Mouse (Mus musculus) lung, embryonic 15.5 days (tissue): Measurements from ENCODE around the gene Trappc10. TPM values are rescaled to one million over a fixed set of nuclear protein-coding genes. Genes with fewer than 3 reads are reported as not detected.

Experiments used
- ATAC-seq: fragments of 200-750 bp; cut with Nextera tagmentation; 2 replicates; pipeline ENCODE4 v1.8.0; 2017; ENCODE audit warnings: moderate number of reproducible peaks, borderline replicate concordance; ENCODE audit not compliant: low FRiP score, low TSS enrichment; ENCODE audit errors: extremely low read depth
- H3K27ac ChIP-seq: fragments of 300-500 bp; sonication (generic); 2 replicates; pipeline ENCODE4 v1.5.1; 2015; ENCODE audit warnings: moderate library complexity, mild to moderate bottlenecking, inconsistent platforms
- H3K27me3 ChIP-seq: fragments of 300-500 bp; sonication (generic); 2 replicates; pipeline ENCODE4 v1.6.1; 2015; ENCODE audit warnings: inconsistent platforms
- H3K36me3 ChIP-seq: fragments of 300-500 bp; sonication (generic); 2 replicates; pipeline ENCODE4 v1.6.1; 2015; ENCODE audit warnings: inconsistent platforms
- H3K4me1 ChIP-seq: fragments of 300-500 bp; sonication (generic); 2 replicates; pipeline ENCODE4 v1.6.1; 2015; ENCODE audit warnings: inconsistent platforms
- H3K4me2 ChIP-seq: fragments of 300-500 bp; sonication (generic); 2 replicates; pipeline ENCODE4 v1.6.1; 2015; ENCODE audit warnings: inconsistent platforms, mild to moderate bottlenecking, moderate library complexity
- H3K4me3 ChIP-seq: fragments of 300-500 bp; sonication (generic); 2 replicates; pipeline ENCODE4 v1.5.1; 2015; ENCODE audit warnings: mild to moderate bottlenecking, inconsistent platforms
- H3K9ac ChIP-seq: fragments of 300-500 bp; sonication (generic); 2 replicates; pipeline ENCODE4 v1.6.1; 2015; ENCODE audit warnings: inconsistent platforms
- H3K9me3 ChIP-seq: fragments of 300-500 bp; sonication (generic); 2 replicates; pipeline ENCODE4 v1.6.1; 2016; ENCODE audit warnings: inconsistent platforms
- WGBS: fragments of 180-500 bp; shearing (Covaris S2); methylation state at CpG from one replicate; pipeline ENCODE4 v1.1.7; 2015; 5-methylcytosine and 5-hydroxymethylcytosine counted together
- polyA plus RNA-seq: library from polyadenylated mRNA; unstranded; fragments of >200 nt; fragmentation: Nextera tagmentation; extraction: Ambion mirVana; gene quantifications from 2 replicates; pipeline ENCODE4 v1.2.1, GENCODE M21; 2015

Gene Trappc10
- polyA plus RNA-seq, 1 experiment from 2014 or later = 14.4 TPM

DNA sequence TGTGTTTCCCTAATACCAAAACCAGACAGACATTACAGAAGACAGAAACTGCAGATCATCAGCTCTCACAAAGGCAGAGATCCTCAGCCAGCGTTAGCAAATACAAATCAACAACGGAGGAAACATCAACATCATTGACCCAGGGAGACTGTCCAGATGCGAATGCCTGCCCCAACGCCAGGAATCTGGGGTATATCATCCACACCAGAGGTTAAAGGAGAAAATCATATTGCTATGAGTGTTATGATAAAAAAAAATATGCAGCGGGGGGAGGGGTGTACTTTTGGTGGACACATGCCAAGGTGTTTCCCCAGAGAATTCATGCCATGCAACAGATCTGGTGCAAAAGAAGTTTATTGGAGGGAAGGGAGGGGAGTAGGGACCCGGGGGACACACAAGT is 87.5 kb downstream of the Trappc10 start:
- no peak for ATAC-seq
- Histone ChIP-seq H3K4me1 (peaks cover 22% of the 10 kb centered on the region), H3K27ac (no peak overlapping the region), H3K9me3 (no peaks in the 10 kb centered on the region), H3K4me2 (no peak overlapping the region), H3K27me3 (no peaks in the 10 kb centered on the region), H3K9ac (no peak overlapping the region), H3K4me3 (no peak overlapping the region), H3K36me3 (peaks cover under 1% of the 10 kb centered on the region; the same call in 1 of the 2 replicates)
- WGBS = 46% methylated on average over 6 of the region's 6 CpGs

GRCm38 (mm10) chr10:78148834-78149766 is 95.3 kb downstream of the Trappc10 start:
- Histone ChIP-seq H3K9ac (no peak overlapping the region), H3K4me2 (no peak overlapping the region), H3K4me1 (no peaks in the 10 kb centered on the region), H3K36me3 (no peaks in the 10 kb centered on the region), H3K4me3 (no peak overlapping the region), H3K27me3 (no peaks in the 10 kb centered on the region), H3K9me3 (no peaks in the 10 kb centered on the region), H3K27ac (no peak overlapping the region)
- WGBS = 58% methylated on average over 10 of the region's 10 CpGs
- ATAC-seq = no peak

DNA sequence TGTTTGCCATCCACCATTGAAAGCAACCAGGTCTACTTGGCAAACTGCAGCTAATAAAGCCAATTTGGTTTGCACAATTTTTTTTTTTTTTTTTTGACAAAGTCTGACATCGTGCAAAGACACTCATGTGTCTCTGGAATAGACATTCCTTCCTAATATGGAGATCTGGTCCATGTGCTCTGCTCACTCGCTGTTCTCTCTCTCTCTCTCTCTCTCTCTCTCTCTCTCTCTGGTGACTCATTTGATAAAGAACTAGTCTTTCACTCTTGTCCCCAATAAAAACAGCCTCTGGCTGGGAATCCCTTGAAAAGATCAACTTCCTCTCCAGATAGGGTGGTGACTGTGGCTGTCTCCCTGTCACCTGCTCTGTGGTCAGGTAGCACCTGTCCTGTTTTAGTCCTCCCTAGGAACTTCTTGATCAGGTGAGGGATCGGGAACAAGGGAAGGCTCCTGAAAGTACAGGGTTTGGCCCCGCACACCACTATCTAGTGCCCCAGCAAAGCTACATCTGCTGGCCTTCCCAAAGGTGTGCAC is 96.5 kb downstream of the Trappc10 start:
- no peaks in the 10 kb centered on the region for H3K4me1 ChIP-seq
- WGBS = 62% methylated on average over 4 of the region's 4 CpGs
- H3K4me3 ChIP-seq = no peak overlapping the region
- H3K27ac ChIP-seq = no peak overlapping the region
- ATAC-seq = no peak
- H3K9ac ChIP-seq = no peak overlapping the region
- no peaks in the 10 kb centered on the region for H3K9me3 ChIP-seq
- no peaks in the 10 kb centered on the region for H3K36me3 ChIP-seq
- H3K27me3 ChIP-seq = no peaks in the 10 kb centered on the region
- no peak overlapping the region for H3K4me2 ChIP-seq

DNA sequence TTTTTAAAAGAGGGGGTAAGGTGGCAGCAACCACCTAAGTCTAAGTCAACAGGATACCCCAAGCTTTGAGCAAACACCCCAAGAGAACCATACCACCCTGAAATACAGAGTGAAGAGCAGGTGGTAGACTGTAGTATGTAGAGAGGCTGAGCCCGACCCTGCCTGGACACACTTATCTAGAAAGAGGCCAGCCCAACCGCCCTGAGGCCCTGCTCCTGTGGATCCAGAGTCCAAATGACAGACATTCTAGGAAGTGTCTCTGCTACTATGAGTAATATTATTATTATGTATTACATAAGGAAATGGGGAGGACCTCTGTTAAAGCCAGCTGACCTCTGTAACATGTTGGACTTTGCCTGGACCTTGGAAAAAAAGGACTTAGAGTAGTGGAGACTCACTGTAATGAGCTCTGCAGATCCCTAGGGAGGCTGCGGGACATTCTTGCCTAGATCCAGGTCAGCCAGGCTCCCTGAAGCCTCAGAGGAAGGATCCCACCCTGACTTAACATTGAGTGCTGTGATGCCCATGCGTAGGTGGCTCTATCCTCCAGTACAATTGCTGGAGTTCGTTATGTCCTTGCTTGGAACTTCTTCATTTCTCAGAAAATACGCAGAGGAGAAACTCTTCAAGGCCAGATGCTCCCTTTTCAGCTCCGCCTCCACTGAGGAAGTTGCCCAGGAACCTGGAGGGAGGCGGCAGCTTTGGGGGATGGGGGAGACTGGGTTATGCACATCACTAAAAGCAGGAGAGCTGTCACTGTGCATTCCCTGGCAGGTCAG is 100.5 kb downstream of the Trappc10 start:
- ATAC-seq = no peak
- 40% methylated on average over 8 of the region's 8 CpGs for WGBS
- H3K4me3 ChIP-seq = no peak overlapping the region
- H3K36me3 ChIP-seq = no peaks in the 10 kb centered on the region
- H3K27me3 ChIP-seq = no peaks in the 10 kb centered on the region
- no peak overlapping the region for H3K27ac ChIP-seq
- peaks cover 18% of the 10 kb centered on the region for H3K4me1 ChIP-seq
- no peak overlapping the region for H3K4me2 ChIP-seq
- H3K9me3 ChIP-seq = no peaks in the 10 kb centered on the region
- no peak overlapping the region for H3K9ac ChIP-seq

GRCm38 (mm10) chr10:78140843-78141242 is 103.6 kb downstream of the Trappc10 start:
- no peaks in the 10 kb centered on the region for H3K27me3 ChIP-seq
- no peak overlapping the region for H3K4me2 ChIP-seq
- no peaks in the 10 kb centered on the region for H3K36me3 ChIP-seq
- H3K9ac ChIP-seq = no peak overlapping the region
- WGBS = 66% methylated on average over 3 of the region's 3 CpGs
- H3K27ac ChIP-seq = peak overlapping the region; percentile 22; the same call in 1 of the 2 replicates
- no peaks in the 10 kb centered on the region for H3K9me3 ChIP-seq
- H3K4me3 ChIP-seq = no peak overlapping the region
- H3K4me1 ChIP-seq = peaks cover 33% of the 10 kb centered on the region
- no peak for ATAC-seq

DNA sequence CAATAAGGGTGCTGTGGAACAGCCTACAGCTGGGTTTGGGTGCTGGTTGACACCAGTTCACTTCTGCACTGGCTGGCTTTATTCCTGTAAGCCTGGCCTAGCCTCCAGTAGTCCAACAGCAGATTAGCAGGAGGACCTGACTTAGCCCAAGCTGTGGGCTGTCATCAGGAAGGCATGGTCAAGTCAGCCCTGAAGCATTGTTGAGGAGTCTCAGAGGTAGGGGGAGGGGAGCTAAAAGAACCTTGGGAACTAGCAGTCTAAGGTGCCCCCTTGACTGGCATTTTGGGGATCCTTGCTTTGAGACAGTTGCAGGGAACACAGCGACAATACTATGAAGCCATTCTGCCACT is 104.2 kb downstream of the Trappc10 start:
- Histone ChIP-seq H3K36me3 (no peaks in the 10 kb centered on the region), H3K9me3 (no peaks in the 10 kb centered on the region), H3K4me2 (no peak overlapping the region), H3K4me3 (no peak overlapping the region), H3K9ac (no peak overlapping the region), H3K27ac (peak overlapping the region; percentile 93), H3K27me3 (no peaks in the 10 kb centered on the region), H3K4me1 (peaks cover 39% of the 10 kb centered on the region)
- 93% methylated on average over 1 of the region's 1 CpGs for WGBS
- no peak for ATAC-seq

DNA sequence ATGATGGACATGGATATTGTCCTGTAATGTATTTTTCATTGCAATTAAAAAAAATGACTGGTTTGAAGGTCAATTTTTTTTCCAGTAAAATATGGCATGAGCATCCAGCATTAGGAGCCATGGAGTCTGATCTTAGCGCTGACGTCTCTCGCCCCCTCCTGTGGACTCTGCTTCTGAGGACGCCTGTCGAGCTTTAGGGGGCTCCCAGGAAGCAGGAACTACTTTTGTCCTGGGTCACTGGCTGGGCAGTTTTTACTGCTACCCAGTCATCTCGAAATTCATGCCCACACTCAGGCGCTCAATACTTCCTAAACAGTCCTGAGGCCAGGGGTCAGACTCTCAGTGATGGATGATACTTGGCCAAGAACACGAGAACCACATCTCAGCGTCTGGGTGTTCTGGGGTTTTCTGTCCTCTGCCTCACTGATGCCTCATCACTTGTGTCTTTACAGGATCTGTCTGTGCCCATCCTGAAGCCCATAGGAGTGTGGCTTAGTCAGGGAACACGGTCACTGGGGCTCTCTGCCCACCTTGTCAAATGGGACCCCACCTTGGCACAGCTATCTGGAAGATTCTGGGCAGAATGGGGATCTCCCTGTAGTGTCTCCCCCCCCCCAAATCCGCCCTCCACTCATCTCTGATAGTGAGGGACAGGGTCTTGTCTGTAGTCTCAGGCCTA is 104.7 kb downstream of the Trappc10 start:
- Histone ChIP-seq H3K4me2 (peak overlapping the region; percentile 31; the same call in 1 of the 2 replicates), H3K9ac (no peak overlapping the region), H3K9me3 (no peaks in the 10 kb centered on the region), H3K27ac (peak overlapping the region; percentile 93), H3K36me3 (no peaks in the 10 kb centered on the region), H3K4me3 (no peak overlapping the region), H3K4me1 (peaks cover 44% of the 10 kb centered on the region), H3K27me3 (no peaks in the 10 kb centered on the region)
- WGBS = 53% methylated on average over 11 of the region's 11 CpGs
- ATAC-seq = no peak

DNA sequence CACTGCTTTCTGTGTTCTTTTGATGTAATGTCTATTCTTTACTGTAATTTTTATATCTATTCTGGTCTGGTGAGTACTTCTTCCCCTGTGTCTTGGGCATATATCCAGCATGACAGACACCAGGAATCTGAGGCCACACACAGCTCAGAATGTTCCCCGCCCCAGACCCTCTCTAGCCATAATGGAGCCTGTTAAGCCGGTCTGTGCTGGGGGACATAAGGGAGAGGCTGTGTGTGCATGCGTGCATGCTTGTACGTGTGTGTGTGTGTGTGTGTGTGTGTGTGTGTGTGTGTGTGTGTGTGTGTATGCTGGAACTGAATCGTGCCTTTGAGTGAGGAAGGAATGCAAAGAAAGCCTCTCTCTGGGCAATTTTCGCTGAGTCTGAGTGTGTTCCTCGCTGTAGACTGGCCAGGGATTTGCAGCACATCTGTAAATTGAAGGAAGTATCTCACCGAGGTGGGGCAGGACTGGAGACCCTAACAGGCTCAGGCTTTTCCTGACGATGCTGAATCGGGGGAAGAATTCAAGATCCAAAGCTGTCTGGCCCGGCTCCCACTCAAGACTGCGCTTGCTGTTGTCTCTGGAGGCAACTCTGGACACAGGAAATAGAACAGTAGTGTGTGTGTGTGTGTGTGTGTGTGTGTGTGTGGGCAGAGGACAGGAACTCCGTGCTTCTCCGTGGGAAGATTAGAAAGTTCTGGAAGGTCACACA is 105.5 kb downstream of the Trappc10 start:
- 17% methylated on average over 14 of the region's 14 CpGs for WGBS
- peak overlapping the region; percentile 31; the same call in 1 of the 2 replicates for H3K4me2 ChIP-seq
- no peaks in the 10 kb centered on the region for H3K36me3 ChIP-seq
- no peaks in the 10 kb centered on the region for H3K9me3 ChIP-seq
- ATAC-seq = peak; percentile 84
- peak overlapping the region; percentile 93 for H3K27ac ChIP-seq
- no peak overlapping the region for H3K4me3 ChIP-seq
- H3K4me1 ChIP-seq = peaks cover 48% of the 10 kb centered on the region
- no peaks in the 10 kb centered on the region for H3K27me3 ChIP-seq
- H3K9ac ChIP-seq = no peak overlapping the region

DNA sequence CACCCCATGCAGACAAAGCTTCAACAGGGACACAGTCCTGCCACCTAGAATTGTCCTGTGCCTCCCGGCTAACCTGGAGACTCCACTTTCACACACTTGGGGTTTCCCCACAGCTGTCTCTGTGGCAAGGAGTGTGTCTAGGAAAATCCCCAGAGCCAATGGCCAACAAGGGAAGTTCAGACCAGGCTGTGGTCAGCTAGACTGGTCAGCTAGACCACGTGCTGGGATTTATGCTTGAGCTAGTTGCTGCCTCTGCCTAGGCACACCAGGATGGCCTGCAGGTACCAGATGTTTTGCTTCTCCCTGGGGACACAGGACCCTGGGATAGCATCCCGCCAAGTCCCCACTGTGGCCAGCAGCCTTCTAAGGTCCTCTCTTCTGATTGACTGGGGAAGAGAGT is 107.2 kb downstream of the Trappc10 start:
- WGBS = 91% methylated on average over 3 of the region's 3 CpGs
- Histone ChIP-seq H3K27ac (no peak overlapping the region), H3K4me2 (no peak overlapping the region), H3K9me3 (no peaks in the 10 kb centered on the region), H3K4me1 (peaks cover 48% of the 10 kb centered on the region), H3K9ac (no peak overlapping the region), H3K36me3 (no peaks in the 10 kb centered on the region), H3K27me3 (no peaks in the 10 kb centered on the region), H3K4me3 (no peak overlapping the region)
- no peak for ATAC-seq
